Mouse (Mus musculus) lung, postnatal 0 days (tissue): ENCODE measurements around the gene Apoa2.

Experiments used
- CTCF ChIP-seq: IDR thresholded peaks from 2 replicates; pipeline ENCODE4 v1.5.1; 2016; ENCODE audit warnings: antibody characterized with exemption, mild to moderate bottlenecking
- EP300 ChIP-seq: IDR thresholded peaks from 2 replicates; pipeline ENCODE4 v1.6.1; 2016; ENCODE audit warnings: antibody characterized with exemption, mild to moderate bottlenecking, control low read depth

DNA sequence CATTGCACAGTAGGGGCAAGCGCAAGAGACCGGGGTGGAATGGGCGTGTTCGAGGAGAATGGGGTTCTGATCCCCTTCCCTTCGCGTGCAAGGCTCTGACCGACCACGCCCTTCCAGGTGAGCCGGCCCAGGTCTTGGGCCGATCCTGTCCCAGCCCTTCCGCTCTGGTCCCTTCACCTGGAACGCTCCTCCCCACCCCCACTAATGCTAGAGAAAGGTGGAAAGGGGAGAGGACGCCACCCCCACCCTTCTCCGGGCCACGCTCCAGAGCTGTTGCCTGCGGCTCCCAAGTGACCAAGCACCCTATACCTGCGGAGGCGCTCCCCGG is 45.7 kb downstream of the Apoa2 start:
- TF ChIP-seq CTCF (no peak), EP300 (no peak)
